ENCODE assay signal across 17 mouse cellular contexts in genomic region chr9:43585616-43586015, GRCm38 (mm10).
A peak's percentile ranks its signal among the peaks of the same experiment; 100 is the strongest.
DNase-seq lines count a peak whose midpoint lies in the region; TF ChIP-seq lines count a peak whose summit lies in the region.
"Had no signal": no experiment of that assay in that cellular context is flagged by ENCODE, and none has a peak within 500 bp of the region (broad histone marks: within the 10 kb centered on the region; RNA-seq: fewer than 3 reads in every experiment).

No protein-coding gene starts in this region.

- TF ChIP-seq CTCF in gastrocnemius, adult 2 months (IDR thresholded peaks at IDR 0.05): no peak

- DNase-seq in heart, adult 11 months: peak; percentile 96
- no peak for DNase-seq in heart, embryonic 10.5 days (ENCODE audit: low spot score)
- peak; percentile 69 for DNase-seq in gastrocnemius, adult 2 months
- DNase-seq in heart, adult 9 months (ENCODE audit: low spot score in 2 of 2): peak; percentile 39 to 55
- peak; percentile 61 for DNase-seq in heart, postnatal 4 days
- no peak for DNase-seq in right cerebral cortex, adult 2 months (ENCODE audit: low spot score in 2 of 2)
- no peak for DNase-seq in spleen, adult 18-20 months
- no peak for DNase-seq in left cerebral cortex, postnatal 25 days (ENCODE audit: low spot score in 2 of 2)
- DNase-seq: cerebellum, adult 8-10 months; kidney, postnatal 25 days; layer of hippocampus, postnatal 36 days; lung, adult 18-20 months; lung, postnatal 10 days had no signal

- intact Hi-C loops in gastrocnemius, adult 2 months (cut with DNase I): no loop called here
- intact Hi-C loops in left cerebral cortex, postnatal 25 days (cut with DNase I): no loop called here

- no peak overlapping the region for H3K27ac ChIP-seq in heart, embryonic 10.5 days
- peak overlapping the region; percentile 13; the same call in 1 of the 2 replicates for H3K27ac ChIP-seq in gastrocnemius, adult 2 months
- H3K27ac ChIP-seq: hindbrain, embryonic 10.5 days; limb, embryonic 13.5 days; liver, embryonic 12.5 days; midbrain, embryonic 10.5 days had no signal

- H3K9me3 ChIP-seq in heart, embryonic 10.5 days: no peaks in the 10 kb centered on the region
- H3K9me3 ChIP-seq: hindbrain, embryonic 10.5 days; limb, embryonic 13.5 days; liver, embryonic 12.5 days; midbrain, embryonic 10.5 days had no signal

- H3K27me3 ChIP-seq in heart, embryonic 10.5 days (ENCODE audit: insufficient read depth, poor library complexity, severe bottlenecking): 0 out of 2 replicates have a peak, but pooled peaks cover 3% of the 10 kb centered on the region
- H3K27me3 ChIP-seq: limb, embryonic 13.5 days; liver, embryonic 12.5 days had no signal

- peaks cover 14% of the 10 kb centered on the region; the same call in 1 of the 2 replicates for H3K4me1 ChIP-seq in heart, embryonic 10.5 days
- H3K4me1 ChIP-seq: limb, embryonic 13.5 days; liver, embryonic 12.5 days had no signal

- H3K4me3 ChIP-seq in heart, embryonic 10.5 days: no peak overlapping the region
- no peak overlapping the region for H3K4me3 ChIP-seq in gastrocnemius, adult 2 months
- H3K4me3 ChIP-seq: hindbrain, embryonic 10.5 days; limb, embryonic 13.5 days; liver, embryonic 12.5 days; midbrain, embryonic 10.5 days had no signal

- WGBS in heart, embryonic 10.5 days: 53% methylated on average over 6 of the region's 6 CpGs

- H3K36me3 ChIP-seq in heart, embryonic 10.5 days: no peaks in the 10 kb centered on the region
- H3K36me3 ChIP-seq: hindbrain, embryonic 10.5 days; limb, embryonic 13.5 days; liver, embryonic 12.5 days; midbrain, embryonic 10.5 days had no signal

Comparison
In these comparisons a context has a peak if more than half of its experiments do, and no peak if none do; other contexts are left out.
1. DNase-seq: peak in heart, adult 11 months (single experiment), gastrocnemius, adult 2 months (single experiment), heart, adult 9 months (2 of 2) and heart, postnatal 4 days (single experiment); none in heart, embryonic 10.5 days (single experiment), right cerebral cortex, adult 2 months (0 of 2), spleen, adult 18-20 months (0 of 2) and left cerebral cortex, postnatal 25 days (0 of 2).